Mouse (Mus musculus): ENCODE data around the gene Pitpnb. TPM values are rescaled to one million over a fixed set of nuclear protein-coding genes. Genes with fewer than 3 reads are reported as not detected.

Gene Pitpnb
- polyA plus RNA-seq, 1 experiment from 2014 or later = 99.7 TPM

DNA sequence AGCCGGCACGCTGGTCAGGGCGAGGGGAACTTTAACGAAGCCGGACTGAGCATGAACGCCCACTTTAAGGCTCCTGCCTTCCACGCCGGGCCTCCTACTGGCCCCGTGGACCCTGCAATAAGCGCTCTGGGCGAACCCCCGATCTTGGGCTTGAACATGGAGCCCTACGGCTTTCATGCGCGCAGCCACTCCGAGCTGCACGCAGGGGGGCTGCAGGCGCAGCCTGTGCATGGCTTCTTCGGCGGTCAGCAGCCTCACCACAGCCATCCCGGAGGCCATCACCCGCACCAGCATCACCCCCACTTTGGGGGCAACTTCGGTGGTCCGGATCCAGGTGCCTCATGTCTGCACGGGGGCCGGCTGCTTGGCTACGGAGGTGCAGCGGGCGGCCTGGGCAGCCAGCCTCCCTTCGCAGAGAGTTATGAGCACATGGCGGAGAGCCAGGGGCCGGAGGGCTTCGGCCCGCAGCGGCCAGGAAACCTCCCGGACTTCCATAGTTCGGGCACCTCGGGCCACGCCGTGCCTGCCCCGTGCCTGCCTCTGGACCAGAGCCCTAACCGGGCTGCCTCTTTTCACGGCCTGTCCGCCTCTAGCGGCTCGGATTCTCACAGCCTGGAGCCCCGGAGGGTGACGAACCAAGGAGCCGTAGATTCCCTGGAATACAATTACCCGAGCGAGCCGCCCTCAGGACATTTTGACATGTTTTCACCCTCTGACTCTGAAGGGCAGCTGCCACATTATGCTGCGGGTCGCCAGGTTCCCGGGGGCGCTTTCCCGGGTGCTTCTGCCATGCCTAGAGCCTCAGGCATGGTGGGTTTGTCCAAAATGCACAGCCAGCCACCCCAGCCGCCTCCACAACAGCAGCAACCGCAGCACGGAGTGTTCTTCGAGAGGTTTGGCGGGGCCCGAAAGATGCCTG lies 87.9 kb downstream of the Pitpnb start:
- ATAC-seq (ENCODE audit: low read depth) = no peak
- WGBS = under 1% methylated on average over 36 of the region's 63 CpGs
- DNase-seq (ENCODE audit: low spot score) = no peak
- Histone ChIP-seq H3K4me1 (ENCODE audit: control insufficient read depth, insufficient read depth, low read length) (peaks cover 21% of the 10 kb centered on the region), H3K9ac (ENCODE audit: low read depth, low read length) (peak overlapping the region; percentile 98), H3K4me3 (ENCODE audit: low read depth, low read length) (peak overlapping the region; percentile 94), H3K27me3 (replicated peaks; ENCODE audit: control insufficient read depth, insufficient read depth, low read length) (no peaks in the 10 kb centered on the region), H3K9me3 (ENCODE audit: control insufficient read depth, low read length) (no peaks in the 10 kb centered on the region), H3K36me3 (ENCODE audit: control insufficient read depth, insufficient read depth, low read length) (peaks cover 50% of the 10 kb centered on the region), H3K4me2 (ENCODE audit: low read depth, low read length) (peak overlapping the region; percentile 97), H3K27ac (replicated peaks; ENCODE audit: low read depth, low read length) (peak overlapping the region; percentile 95)

DNA sequence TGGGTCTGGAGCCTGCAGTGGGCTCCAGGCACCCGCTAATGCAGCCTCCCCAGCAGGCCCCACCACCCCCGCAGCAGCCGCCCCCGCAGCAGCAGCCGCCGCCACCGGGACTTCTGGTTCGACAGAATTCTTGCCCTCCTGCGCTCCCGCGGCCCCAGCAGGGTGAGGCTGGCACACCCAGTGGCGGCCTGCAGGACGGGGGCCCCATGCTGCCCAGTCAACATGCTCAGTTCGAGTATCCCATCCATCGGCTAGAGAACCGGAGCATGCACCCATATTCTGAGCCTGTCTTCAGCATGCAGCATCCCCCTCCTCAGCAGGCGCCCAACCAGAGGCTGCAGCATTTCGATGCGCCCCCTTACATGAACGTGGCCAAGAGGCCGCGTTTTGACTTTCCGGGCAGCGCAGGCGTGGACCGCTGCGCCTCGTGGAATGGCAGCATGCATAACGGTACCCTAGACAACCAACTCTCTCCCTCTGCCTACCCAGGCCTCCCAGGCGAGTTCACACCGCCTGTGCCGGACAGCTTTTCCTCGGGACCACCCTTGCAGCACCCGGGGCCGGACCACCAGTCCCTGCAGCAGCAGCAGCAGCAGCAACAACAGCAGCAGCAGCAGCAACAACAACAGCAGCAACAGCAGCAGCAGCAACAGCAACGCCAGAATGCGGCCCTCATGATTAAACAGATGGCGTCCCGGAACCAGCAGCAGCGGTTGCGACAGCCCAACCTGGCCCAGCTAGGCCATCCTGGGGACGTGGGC lies 88.7 kb downstream of the Pitpnb start:
- no peaks in the 10 kb centered on the region for H3K27me3 ChIP-seq (replicated peaks; ENCODE audit: control insufficient read depth, insufficient read depth, low read length)
- H3K4me1 ChIP-seq (ENCODE audit: control insufficient read depth, insufficient read depth, low read length) = peaks cover 30% of the 10 kb centered on the region
- ATAC-seq (ENCODE audit: low read depth) (no peak), DNase-seq (ENCODE audit: low spot score) (no peak)
- H3K9ac ChIP-seq (ENCODE audit: low read depth, low read length) = peak overlapping the region; percentile 98
- WGBS = 3% methylated on average over 36 of the region's 42 CpGs
- no peaks in the 10 kb centered on the region for H3K9me3 ChIP-seq (ENCODE audit: control insufficient read depth, low read length)
- H3K4me3 ChIP-seq (ENCODE audit: low read depth, low read length) = peak overlapping the region; percentile 94
- peak overlapping the region; percentile 97 for H3K4me2 ChIP-seq (ENCODE audit: low read depth, low read length)
- H3K27ac ChIP-seq (replicated peaks; ENCODE audit: low read depth, low read length) = peak overlapping the region; percentile 95
- peaks cover 55% of the 10 kb centered on the region for H3K36me3 ChIP-seq (ENCODE audit: control insufficient read depth, insufficient read depth, low read length)

- no peaks in the 10 kb centered on the region for H3K9me3 ChIP-seq (ENCODE audit: control insufficient read depth, low read length)
- WGBS = 3% methylated on average over 17 of the region's 56 CpGs
- peaks cover 62% of the 10 kb centered on the region for H3K36me3 ChIP-seq (ENCODE audit: control insufficient read depth, insufficient read depth, low read length)
- H3K27me3 ChIP-seq (replicated peaks; ENCODE audit: control insufficient read depth, insufficient read depth, low read length) = no peaks in the 10 kb centered on the region
- H3K9ac ChIP-seq (ENCODE audit: low read depth, low read length) = peak overlapping the region; percentile 98
- DNase-seq (ENCODE audit: low spot score) (no peak), ATAC-seq (ENCODE audit: low read depth) (no peak)
- peak overlapping the region; percentile 58 for H3K27ac ChIP-seq (replicated peaks; ENCODE audit: low read depth, low read length)
- H3K4me2 ChIP-seq (ENCODE audit: low read depth, low read length) = peak overlapping the region; percentile 97
- peak overlapping the region; percentile 94 for H3K4me3 ChIP-seq (ENCODE audit: low read depth, low read length)
- peaks cover 31% of the 10 kb centered on the region for H3K4me1 ChIP-seq (ENCODE audit: control insufficient read depth, insufficient read depth, low read length)
Measured at GRCm38 (mm10) chr5:111420011-111420691, 89.6 kb downstream of the Pitpnb start.

- WGBS = 32% methylated on average over 16 of the region's 22 CpGs
- no peak for ATAC-seq (ENCODE audit: low read depth)
- H3K4me3 ChIP-seq (ENCODE audit: low read depth, low read length) = peak overlapping the region; percentile 94
- peak overlapping the region; percentile 97 for H3K4me2 ChIP-seq (ENCODE audit: low read depth, low read length)
- H3K9me3 ChIP-seq (ENCODE audit: control insufficient read depth, low read length) = no peaks in the 10 kb centered on the region
- H3K36me3 ChIP-seq (ENCODE audit: control insufficient read depth, insufficient read depth, low read length) = peaks cover 69% of the 10 kb centered on the region
- no peaks in the 10 kb centered on the region for H3K27me3 ChIP-seq (replicated peaks; ENCODE audit: control insufficient read depth, insufficient read depth, low read length)
- DNase-seq (ENCODE audit: low spot score) = no peak
- peak overlapping the region; percentile 98 for H3K9ac ChIP-seq (ENCODE audit: low read depth, low read length)
- peak overlapping the region; percentile 58 for H3K27ac ChIP-seq (replicated peaks; ENCODE audit: low read depth, low read length)
- peaks cover 37% of the 10 kb centered on the region for H3K4me1 ChIP-seq (ENCODE audit: control insufficient read depth, insufficient read depth, low read length)
Measured at GRCm38 (mm10) chr5:111420896-111421295, 90.3 kb downstream of the Pitpnb start.

GRCm38 (mm10) chr5:111421424-111421823 lies 90.9 kb downstream of the Pitpnb start:
- Histone ChIP-seq H3K27ac (replicated peaks; ENCODE audit: low read depth, low read length) (peak overlapping the region; percentile 11; the same call in 1 of the 2 replicates), H3K4me3 (ENCODE audit: low read depth, low read length) (peak overlapping the region; percentile 94), H3K9ac (ENCODE audit: low read depth, low read length) (peak overlapping the region; percentile 98), H3K36me3 (ENCODE audit: control insufficient read depth, insufficient read depth, low read length) (peaks cover 73% of the 10 kb centered on the region), H3K27me3 (replicated peaks; ENCODE audit: control insufficient read depth, insufficient read depth, low read length) (no peaks in the 10 kb centered on the region), H3K4me2 (ENCODE audit: low read depth, low read length) (peak overlapping the region; percentile 97), H3K9me3 (ENCODE audit: control insufficient read depth, low read length) (no peaks in the 10 kb centered on the region), H3K4me1 (ENCODE audit: control insufficient read depth, insufficient read depth, low read length) (peaks cover 43% of the 10 kb centered on the region)
- 46% methylated on average over 15 of the region's 15 CpGs for WGBS
- DNase-seq (ENCODE audit: low spot score) (no peak), ATAC-seq (ENCODE audit: low read depth) (no peak)

DNA sequence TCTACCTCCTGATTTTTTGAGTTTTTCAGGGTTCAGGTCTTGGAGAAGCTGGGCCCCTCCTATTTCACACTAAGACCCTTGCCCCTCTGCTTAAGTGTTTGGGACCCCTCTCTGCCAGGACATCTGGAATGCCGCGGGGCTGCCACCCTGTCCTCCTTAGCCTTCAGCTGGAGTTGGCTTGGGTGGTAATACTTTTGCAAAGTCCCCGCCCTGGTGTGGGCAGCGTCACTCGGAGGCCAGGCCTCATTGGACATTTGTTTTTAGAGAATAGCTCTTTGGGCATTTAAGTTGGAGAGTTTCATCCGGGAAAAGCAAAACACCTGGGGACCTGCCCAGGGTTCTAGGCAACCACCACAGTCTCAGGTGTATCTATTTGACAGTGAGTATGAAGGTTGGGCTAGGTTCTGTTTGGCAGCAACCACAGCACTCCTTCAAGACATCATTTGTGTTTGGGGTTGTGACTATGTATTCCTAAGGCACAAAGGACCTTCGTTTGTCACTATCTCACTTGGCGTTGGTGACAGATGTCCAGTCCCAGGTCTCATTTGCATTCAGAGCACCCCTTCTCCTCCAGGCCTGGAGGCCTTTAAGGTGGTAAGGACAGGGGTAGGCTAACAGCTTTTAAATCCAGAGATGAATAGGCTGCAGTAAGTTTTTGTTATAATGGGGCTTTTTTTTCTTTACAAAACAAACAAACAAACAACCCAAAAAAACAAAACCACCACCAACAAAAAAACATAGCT lies 91.7 kb downstream of the Pitpnb start:
- H3K9ac ChIP-seq (ENCODE audit: low read depth, low read length) = peak overlapping the region; percentile 98
- no peaks in the 10 kb centered on the region for H3K27me3 ChIP-seq (replicated peaks; ENCODE audit: control insufficient read depth, insufficient read depth, low read length)
- H3K36me3 ChIP-seq (ENCODE audit: control insufficient read depth, insufficient read depth, low read length) = peaks cover 73% of the 10 kb centered on the region
- H3K4me2 ChIP-seq (ENCODE audit: low read depth, low read length) = peak overlapping the region; percentile 97
- peak overlapping the region; percentile 94 for H3K4me3 ChIP-seq (ENCODE audit: low read depth, low read length)
- DNase-seq (ENCODE audit: low spot score) (no peak), ATAC-seq (ENCODE audit: low read depth) (no peak)
- H3K9me3 ChIP-seq (ENCODE audit: control insufficient read depth, low read length) = no peaks in the 10 kb centered on the region
- H3K4me1 ChIP-seq (ENCODE audit: control insufficient read depth, insufficient read depth, low read length) = peaks cover 51% of the 10 kb centered on the region
- 40% methylated on average over 8 of the region's 8 CpGs for WGBS
- peak overlapping the region; percentile 16; the same call in 1 of the 2 replicates for H3K27ac ChIP-seq (replicated peaks; ENCODE audit: low read depth, low read length)

GRCm38 (mm10) chr5:111423011-111423410 lies 92.4 kb downstream of the Pitpnb start:
- no peaks in the 10 kb centered on the region for H3K9me3 ChIP-seq (ENCODE audit: control insufficient read depth, low read length)
- peak overlapping the region; percentile 16; the same call in 1 of the 2 replicates for H3K27ac ChIP-seq (replicated peaks; ENCODE audit: low read depth, low read length)
- H3K4me2 ChIP-seq (ENCODE audit: low read depth, low read length) = peak overlapping the region; percentile 97
- peaks cover 58% of the 10 kb centered on the region for H3K4me1 ChIP-seq (ENCODE audit: control insufficient read depth, insufficient read depth, low read length)
- H3K27me3 ChIP-seq (replicated peaks; ENCODE audit: control insufficient read depth, insufficient read depth, low read length) = no peaks in the 10 kb centered on the region
- no peak for ATAC-seq (ENCODE audit: low read depth)
- peaks cover 75% of the 10 kb centered on the region for H3K36me3 ChIP-seq (ENCODE audit: control insufficient read depth, insufficient read depth, low read length)
- 39% methylated on average over 10 of the region's 10 CpGs for WGBS
- peak overlapping the region; percentile 94 for H3K4me3 ChIP-seq (ENCODE audit: low read depth, low read length)
- no peak for DNase-seq (ENCODE audit: low spot score)
- H3K9ac ChIP-seq (ENCODE audit: low read depth, low read length) = peak overlapping the region; percentile 98

All from embryonic facial prominence, embryonic 14.5 days (tissue).